Mouse (Mus musculus) liver, embryonic 13.5 days (tissue): ENCODE measurements around the gene Rab14. TPM values are rescaled to one million over a fixed set of nuclear protein-coding genes. Genes with fewer than 3 reads are reported as not detected.

Source experiments
- ATAC-seq: fragments of 200-750 bp; cut with Nextera tagmentation; 2 replicates; pipeline ENCODE4 v1.8.0; 2017; ENCODE audit warnings: low read depth, mild to moderate bottlenecking, moderate number of reproducible peaks, moderate library complexity
- DNase-seq: peaks from one replicate; pipeline ENCODE4 v3.0.0; 2022
- H3K27ac ChIP-seq: fragments of 300-500 bp; sonication (generic); 2 replicates; pipeline ENCODE4 v1.5.1; 2015; ENCODE audit warnings: moderate library complexity, mild to moderate bottlenecking, inconsistent platforms
- H3K27me3 ChIP-seq: fragments of 300-500 bp; sonication (generic); 2 replicates; pipeline ENCODE4 v1.6.1; 2015; ENCODE audit warnings: mild to moderate bottlenecking, inconsistent platforms
- H3K36me3 ChIP-seq: fragments of 300-500 bp; sonication (generic); 2 replicates; pipeline ENCODE4 v1.6.1; 2015; ENCODE audit warnings: mild to moderate bottlenecking, inconsistent platforms
- H3K4me1 ChIP-seq: fragments of 300-500 bp; sonication (generic); replicated peaks from 2 replicates; pipeline ENCODE4 v1.6.1; 2015; ENCODE audit warnings: inconsistent platforms
- H3K4me2 ChIP-seq: fragments of 300-500 bp; sonication (generic); 2 replicates; pipeline ENCODE4 v1.6.1; 2015; ENCODE audit warnings: inconsistent platforms, mild to moderate bottlenecking, moderate library complexity
- H3K4me3 ChIP-seq: fragments of 300-500 bp; sonication (generic); replicated peaks from 2 replicates; pipeline ENCODE4 v1.5.1; 2015; ENCODE audit warnings: mild to moderate bottlenecking, inconsistent platforms
- H3K9ac ChIP-seq: fragments of 300-500 bp; sonication (generic); 2 replicates; pipeline ENCODE4 v1.6.1; 2015; ENCODE audit warnings: mild to moderate bottlenecking, inconsistent platforms
- H3K9me3 ChIP-seq: fragments of 300-500 bp; sonication (generic); replicated peaks from 2 replicates; pipeline ENCODE4 v1.6.1; 2016; ENCODE audit warnings: inconsistent platforms
- WGBS: fragments of 180-500 bp; shearing (Covaris S2); methylation state at CpG from one replicate; pipeline ENCODE4 v1.1.7; 2015; ENCODE audit not compliant: insufficient replicate concordance; 5-methylcytosine and 5-hydroxymethylcytosine counted together
- polyA plus RNA-seq: library from polyadenylated mRNA; unstranded; fragments of >200 nt; fragmentation: Nextera tagmentation; extraction: Ambion mirVana; gene quantifications from 2 replicates; pipeline ENCODE4 v1.2.1, GENCODE M21; 2015

Gene Rab14
- polyA plus RNA-seq, 1 experiment from 2014 or later: 148 TPM

GRCm38 (mm10) chr2:35218736-35219135, 17.8 kb upstream of the Rab14 start:
- 67% methylated on average over 3 of the region's 3 CpGs for WGBS
- Histone ChIP-seq H3K4me1 (peaks cover 9% of the 10 kb centered on the region), H3K4me3 (no peak overlapping the region), H3K27me3 (peaks cover 8% of the 10 kb centered on the region; the same call in 1 of the 2 replicates), H3K9me3 (no peaks in the 10 kb centered on the region), H3K27ac (no peak overlapping the region), H3K9ac (no peak overlapping the region), H3K36me3 (no peaks in the 10 kb centered on the region), H3K4me2 (no peak overlapping the region)
- ATAC-seq (no peak), DNase-seq (no peak)

DNA sequence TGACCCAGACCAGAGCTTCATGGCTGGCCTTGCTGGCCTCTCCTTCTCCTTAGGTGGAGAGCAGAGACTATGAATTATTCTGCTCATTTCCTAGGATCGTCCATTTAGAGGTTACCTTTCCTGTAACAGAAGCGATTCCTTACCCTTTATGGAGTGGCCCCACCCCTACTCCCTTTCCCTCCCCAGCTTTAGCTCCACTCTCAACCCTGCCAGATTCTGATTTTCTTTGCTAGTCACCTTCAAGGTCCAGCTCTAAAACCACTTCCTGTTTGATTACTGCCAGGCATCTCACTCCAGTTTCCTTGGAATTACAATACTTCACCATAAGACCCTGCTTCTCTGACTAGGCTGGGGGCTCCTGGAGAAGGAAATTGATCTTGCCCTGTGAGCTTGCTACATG, 15.8 kb upstream of the Rab14 start:
- Histone ChIP-seq H3K27ac (no peak overlapping the region), H3K27me3 (peaks cover 8% of the 10 kb centered on the region; the same call in 1 of the 2 replicates), H3K4me1 (peaks cover 18% of the 10 kb centered on the region), H3K4me2 (no peak overlapping the region), H3K4me3 (no peak overlapping the region), H3K36me3 (no peaks in the 10 kb centered on the region), H3K9ac (no peak overlapping the region), H3K9me3 (no peaks in the 10 kb centered on the region)
- DNase-seq (no peak), ATAC-seq (no peak)
- WGBS: 47% methylated on average over 2 of the region's 2 CpGs

GRCm38 (mm10) chr2:35215363-35215762, 14.4 kb upstream of the Rab14 start:
- ATAC-seq (no peak), DNase-seq (no peak)
- H3K9me3 ChIP-seq: no peaks in the 10 kb centered on the region
- no peak overlapping the region for H3K4me3 ChIP-seq
- no peak overlapping the region for H3K9ac ChIP-seq
- H3K36me3 ChIP-seq: no peaks in the 10 kb centered on the region
- peaks cover 18% of the 10 kb centered on the region for H3K4me1 ChIP-seq
- peaks cover 8% of the 10 kb centered on the region; the same call in 1 of the 2 replicates for H3K27me3 ChIP-seq
- no peak overlapping the region for H3K4me2 ChIP-seq
- 84% methylated on average over 14 of the region's 14 CpGs for WGBS
- no peak overlapping the region for H3K27ac ChIP-seq

- Histone ChIP-seq H3K36me3 (no peaks in the 10 kb centered on the region), H3K27me3 (peaks cover 8% of the 10 kb centered on the region; the same call in 1 of the 2 replicates), H3K4me1 (peaks cover 18% of the 10 kb centered on the region), H3K9me3 (no peaks in the 10 kb centered on the region), H3K4me2 (no peak overlapping the region), H3K27ac (no peak overlapping the region), H3K4me3 (no peak overlapping the region), H3K9ac (no peak overlapping the region)
- ATAC-seq (peak; percentile 33; the same call in 1 of the 2 replicates), DNase-seq (peak; percentile 54)
- 12% methylated on average over 12 of the region's 12 CpGs for WGBS
These were observed 14.0 kb upstream of the Rab14 start for GRCm38 (mm10) chr2:35214881-35215358.

GRCm38 (mm10) chr2:35213345-35213910, 12.5 kb upstream of the Rab14 start:
- DNase-seq (peak; percentile 21), ATAC-seq (peak; percentile 72)
- peaks cover 18% of the 10 kb centered on the region for H3K4me1 ChIP-seq
- H3K9me3 ChIP-seq: no peaks in the 10 kb centered on the region
- no peak overlapping the region for H3K27ac ChIP-seq
- peaks cover 8% of the 10 kb centered on the region; the same call in 1 of the 2 replicates for H3K27me3 ChIP-seq
- WGBS: 21% methylated on average over 12 of the region's 12 CpGs
- H3K9ac ChIP-seq: no peak overlapping the region
- peak overlapping the region; percentile 41 for H3K4me2 ChIP-seq
- no peak overlapping the region for H3K4me3 ChIP-seq
- H3K36me3 ChIP-seq: no peaks in the 10 kb centered on the region

DNA sequence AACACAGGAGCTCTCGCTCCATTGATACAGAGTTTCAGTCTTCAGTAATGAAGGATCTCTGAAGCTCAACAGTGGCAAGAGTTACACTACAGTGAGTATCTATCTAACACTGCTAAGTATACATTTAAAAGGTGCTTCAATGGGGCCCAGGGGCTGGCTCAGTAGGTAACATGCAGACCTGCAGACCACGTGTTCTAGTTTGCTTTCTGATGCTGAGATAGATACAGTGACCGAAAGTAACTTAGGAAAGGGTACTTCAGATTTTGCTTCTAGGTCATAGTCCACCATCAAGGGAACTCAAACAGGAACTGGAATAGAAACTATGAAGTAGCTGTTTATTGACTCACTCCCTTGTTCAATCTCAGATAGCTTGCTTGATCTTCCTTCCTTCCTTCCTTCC, 10.8 kb upstream of the Rab14 start:
- DNase-seq (no peak), ATAC-seq (no peak)
- H3K4me3 ChIP-seq: no peak overlapping the region
- H3K9me3 ChIP-seq: no peaks in the 10 kb centered on the region
- H3K4me2 ChIP-seq: no peak overlapping the region
- H3K27me3 ChIP-seq: peaks cover 8% of the 10 kb centered on the region; the same call in 1 of the 2 replicates
- H3K9ac ChIP-seq: no peak overlapping the region
- WGBS: 50% methylated on average over 3 of the region's 3 CpGs
- H3K4me1 ChIP-seq: peaks cover 25% of the 10 kb centered on the region
- H3K36me3 ChIP-seq: no peaks in the 10 kb centered on the region
- H3K27ac ChIP-seq: no peak overlapping the region

DNA sequence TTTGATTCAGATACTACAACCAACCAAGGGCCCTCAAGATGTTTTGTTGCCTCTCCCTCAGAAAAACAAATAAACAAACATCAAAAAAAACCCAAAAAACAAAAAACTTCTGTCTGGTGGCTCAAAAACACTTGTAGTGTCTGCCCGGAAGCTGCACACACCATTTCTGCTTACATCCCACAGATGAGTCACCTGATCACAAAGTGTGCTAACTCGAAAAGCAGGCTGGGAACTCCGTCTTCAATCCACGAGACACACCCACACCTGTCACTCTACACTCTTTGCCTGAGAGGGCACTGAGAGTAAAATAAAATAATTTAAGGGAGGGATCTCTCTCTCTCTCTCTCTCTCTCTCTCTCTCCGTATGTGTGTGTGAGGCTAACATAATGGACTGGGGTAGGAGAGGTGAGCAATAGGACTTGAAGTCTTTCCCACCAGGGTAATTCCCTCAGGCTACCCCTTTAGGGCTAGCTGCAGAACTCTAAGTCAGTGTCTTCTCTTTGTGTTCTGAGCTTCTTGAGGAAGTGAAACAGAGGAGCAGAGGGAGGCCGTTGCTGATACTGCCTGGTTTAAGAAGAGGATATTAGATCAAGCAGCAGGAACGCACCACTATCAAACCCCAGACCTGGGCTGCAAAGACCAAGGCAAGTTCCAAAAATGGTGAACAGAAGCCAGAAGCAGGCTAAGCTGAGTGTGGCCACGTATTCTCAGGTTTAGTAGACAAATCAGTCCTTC, 8.2 kb upstream of the Rab14 start:
- Histone ChIP-seq H3K36me3 (no peaks in the 10 kb centered on the region), H3K9me3 (no peaks in the 10 kb centered on the region), H3K4me2 (no peak overlapping the region), H3K9ac (no peak overlapping the region), H3K4me3 (no peak overlapping the region), H3K27me3 (0 out of 2 replicates have a peak, but pooled peaks cover 3% of the 10 kb centered on the region), H3K27ac (no peak overlapping the region), H3K4me1 (peaks cover 19% of the 10 kb centered on the region)
- DNase-seq (no peak), ATAC-seq (no peak)
- 42% methylated on average over 8 of the region's 8 CpGs for WGBS

GRCm38 (mm10) chr2:35208054-35208453, 7.1 kb upstream of the Rab14 start:
- no peak overlapping the region for H3K27ac ChIP-seq
- WGBS: 67% methylated on average over 3 of the region's 3 CpGs
- H3K4me1 ChIP-seq: peaks cover 9% of the 10 kb centered on the region
- DNase-seq (no peak), ATAC-seq (no peak)
- H3K4me3 ChIP-seq: no peak overlapping the region
- no peaks in the 10 kb centered on the region for H3K36me3 ChIP-seq
- H3K9ac ChIP-seq: no peak overlapping the region
- H3K9me3 ChIP-seq: no peaks in the 10 kb centered on the region
- H3K4me2 ChIP-seq: no peak overlapping the region
- 0 out of 2 replicates have a peak, but pooled peaks cover 6% of the 10 kb centered on the region for H3K27me3 ChIP-seq

DNA sequence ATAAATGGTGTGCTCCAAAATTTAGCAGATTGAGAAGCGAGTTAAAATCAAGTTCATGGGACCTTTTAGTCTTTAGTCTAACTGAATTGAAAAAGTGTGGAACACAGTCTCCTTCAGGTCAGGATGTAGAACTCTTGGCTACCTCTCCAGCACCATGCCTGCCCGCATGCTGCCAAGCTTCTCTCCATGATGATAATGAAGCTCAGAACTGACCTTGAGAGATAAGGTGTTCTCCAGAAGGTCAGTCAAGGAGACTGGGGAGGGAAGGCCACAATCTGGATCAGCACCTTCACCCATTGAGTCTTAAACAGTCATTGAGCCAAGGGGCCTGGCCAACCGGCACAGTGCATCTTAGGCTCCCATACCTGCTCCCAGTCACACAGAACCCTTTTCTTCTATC, 5.8 kb upstream of the Rab14 start:
- 50% methylated on average over 3 of the region's 3 CpGs for WGBS

GRCm38 (mm10) chr2:35203729-35204128, 2.8 kb upstream of the Rab14 start:
- Histone ChIP-seq H3K4me3 (no peak overlapping the region), H3K9ac (no peak overlapping the region), H3K27me3 (0 out of 2 replicates have a peak, but pooled peaks cover 6% of the 10 kb centered on the region), H3K4me2 (no peak overlapping the region), H3K9me3 (no peaks in the 10 kb centered on the region), H3K27ac (no peak overlapping the region), H3K36me3 (no peaks in the 10 kb centered on the region), H3K4me1 (peaks cover 21% of the 10 kb centered on the region)
- ATAC-seq: no peak
- DNase-seq: no peak

More for the DNA sequence above, 5.8 kb upstream of the Rab14 start:
- Histone ChIP-seq H3K36me3 (no peaks in the 10 kb centered on the region), H3K4me2 (no peak overlapping the region), H3K4me3 (no peak overlapping the region), H3K4me1 (peaks cover 10% of the 10 kb centered on the region), H3K27me3 (0 out of 2 replicates have a peak, but pooled peaks cover 6% of the 10 kb centered on the region), H3K9ac (no peak overlapping the region), H3K9me3 (no peaks in the 10 kb centered on the region), H3K27ac (no peak overlapping the region)
- DNase-seq (no peak), ATAC-seq (no peak)

DNA sequence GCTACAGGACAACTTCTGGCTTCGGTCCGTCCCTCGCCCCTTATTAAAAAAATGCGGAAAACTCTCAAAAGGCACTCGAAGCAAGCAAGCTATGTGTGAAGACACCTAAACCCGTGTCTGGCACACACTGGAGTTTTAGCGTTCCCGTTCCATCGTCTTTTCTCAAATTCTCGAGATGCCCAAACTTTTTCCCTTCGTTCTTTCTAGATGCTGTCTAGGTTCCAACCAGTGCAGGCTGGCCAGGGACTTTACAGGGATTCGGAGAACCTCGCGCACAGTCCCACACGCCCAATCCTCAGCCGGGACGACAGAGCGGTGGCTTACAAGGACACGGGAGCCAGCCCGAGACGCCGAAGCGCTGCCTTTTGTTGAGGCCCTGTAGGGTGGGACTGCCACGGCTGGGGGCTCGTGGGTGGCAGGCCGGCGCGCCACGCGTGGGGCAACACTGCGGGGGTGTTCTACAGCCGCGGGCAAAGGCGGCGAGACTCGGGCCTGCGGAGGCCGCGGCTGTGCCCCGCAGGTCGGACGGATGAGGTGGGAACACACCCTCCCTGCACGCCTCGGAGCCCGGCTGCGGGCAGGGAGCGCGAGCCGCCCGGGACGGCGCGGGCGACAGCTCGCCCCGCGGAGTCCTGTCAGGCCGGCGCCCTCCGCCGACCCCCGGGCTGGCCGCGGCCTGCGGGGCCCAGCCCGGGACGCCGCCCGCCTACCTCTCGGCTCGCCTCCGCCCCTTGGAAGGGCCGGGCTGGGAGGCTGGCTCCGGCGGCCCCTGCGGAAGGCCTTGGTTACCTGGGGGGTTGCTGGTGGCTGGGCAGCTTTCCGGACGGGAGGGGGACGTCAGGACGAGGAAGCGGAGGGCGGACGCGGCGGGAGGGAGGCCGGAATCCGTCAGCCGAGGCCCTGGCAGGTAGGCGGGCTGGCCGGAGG, 686 bp downstream of the Rab14 start:
- peaks cover 40% of the 10 kb centered on the region for H3K4me1 ChIP-seq
- DNase-seq (peak; percentile 41), ATAC-seq (peak; percentile 73)
- H3K9me3 ChIP-seq: no peaks in the 10 kb centered on the region
- peak overlapping the region; percentile 86 for H3K4me2 ChIP-seq
- H3K36me3 ChIP-seq: peaks cover 2% of the 10 kb centered on the region; the same call in 1 of the 2 replicates
- under 1% methylated on average over 87 of the region's 90 CpGs for WGBS
- peak overlapping the region; percentile 100 for H3K4me3 ChIP-seq
- H3K27me3 ChIP-seq: 0 out of 2 replicates have a peak, but pooled peaks cover 2% of the 10 kb centered on the region
- H3K27ac ChIP-seq: peak overlapping the region; percentile 96
- peak overlapping the region; percentile 99 for H3K9ac ChIP-seq
